Mouse (Mus musculus): ENCODE measurements around the gene Clpp. TPM values are rescaled to one million over a fixed set of nuclear protein-coding genes. Genes with fewer than 3 reads are reported as not detected.

Gene Clpp
- polyA plus RNA-seq, 1 experiment from 2014 or later = 149 TPM

DNA sequence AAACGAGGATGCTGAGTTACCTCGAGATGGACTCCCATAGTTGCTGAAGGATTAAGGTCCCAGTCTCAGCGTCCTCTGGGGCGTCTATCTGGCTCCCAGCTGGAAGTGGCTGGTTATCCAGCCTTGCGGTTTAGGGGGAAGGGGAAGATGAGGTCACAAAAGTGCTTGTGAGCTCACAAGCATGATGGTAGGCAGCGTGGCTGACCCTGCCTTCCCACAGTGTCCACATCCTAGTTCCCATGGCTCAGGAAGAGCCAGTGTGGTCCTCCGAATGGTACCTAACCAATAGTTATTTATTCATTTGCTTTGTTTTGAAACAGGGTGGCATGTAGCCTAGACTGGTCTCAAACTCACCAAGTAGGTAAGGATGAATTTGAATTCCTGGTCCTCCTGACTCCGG lies 51.4 kb downstream of the Clpp start, which contains the start of gene Slc25a41:
TSS of gene Slc25a41 (minus strand) at position 101 of the 400 bp plus-strand sequence.
- Histone ChIP-seq H3K27me3 (replicated peaks) (peaks cover 4% of the 10 kb centered on the region; the same call in 1 of the 2 replicates), H3K9me3 (no peaks in the 10 kb centered on the region), H3K9ac (no peak within 1 kb of the TSS), H3K36me3 (no peaks in the 10 kb centered on the region), H3K27ac (no peak within 1 kb of the TSS), H3K4me1 (replicated peaks) (0 out of 2 replicates have a peak, but pooled peaks cover 3% of the 10 kb centered on the region), H3K4me2 (replicated peaks) (no peak within 1 kb of the TSS), H3K4me3 (replicated peaks) (no peak within 1 kb of the TSS)
- ATAC-seq = no peak
- 71% methylated on average over 8 of the region's 8 CpGs for WGBS

Other genes with a start within 250 kb of the Clpp start
- 9.9 and 10.7 TPM in 2 replicates for gene Nrtn, start 232.8 kb upstream of the Clpp start, polyA plus RNA-seq (2015; fragmentation: Nextera tagmentation; extraction: Ambion mirVana)
- 38.7 and 42.8 TPM in 2 replicates for gene Dus3l, start 225.5 kb upstream of the Clpp start, polyA plus RNA-seq (2015; fragmentation: Nextera tagmentation; extraction: Ambion mirVana)
- 1.2 and 1.6 TPM in 2 replicates for gene Prr22, start 220.1 kb upstream of the Clpp start, polyA plus RNA-seq (2015; fragmentation: Nextera tagmentation; extraction: Ambion mirVana)
- 3.1 and 4.4 TPM in 2 replicates for gene Rfx2, start 159.3 kb upstream of the Clpp start, polyA plus RNA-seq (2015; fragmentation: Nextera tagmentation; extraction: Ambion mirVana)
- gene Acsbg2, start 115.9 kb upstream of the Clpp start, polyA plus RNA-seq (2015; fragmentation: Nextera tagmentation; extraction: Ambion mirVana) = not detected in 2 replicates
- gene 1700061G19Rik, start 114.8 kb upstream of the Clpp start, polyA plus RNA-seq (2015; fragmentation: Nextera tagmentation; extraction: Ambion mirVana) = 0.15 and 0.19 TPM in 2 replicates
- gene Mllt1, start 54.9 kb upstream of the Clpp start, polyA plus RNA-seq (2015; fragmentation: Nextera tagmentation; extraction: Ambion mirVana) = 39.9 and 40.2 TPM in 2 replicates
- gene Acer1, start 8.2 kb upstream of the Clpp start, polyA plus RNA-seq (2015; fragmentation: Nextera tagmentation; extraction: Ambion mirVana) = 0.46 and 1.00 TPM in 2 replicates
- 41.1 and 42.4 TPM in 2 replicates for gene Alkbh7, start 7.0 kb downstream of the Clpp start, polyA plus RNA-seq (2015; fragmentation: Nextera tagmentation; extraction: Ambion mirVana)
- gene Pspn, start 9.7 kb downstream of the Clpp start, polyA plus RNA-seq (2015; fragmentation: Nextera tagmentation; extraction: Ambion mirVana) = 0.45 TPM in 1 of 2 replicates, not detected in the other
- 60.0 and 61.8 TPM in 2 replicates for gene Gtf2f1, start 21.0 kb downstream of the Clpp start, polyA plus RNA-seq (2015; fragmentation: Nextera tagmentation; extraction: Ambion mirVana)
- gene Gm17949, start 21.2 kb downstream of the Clpp start, polyA plus RNA-seq (2015; fragmentation: Nextera tagmentation; extraction: Ambion mirVana) = 0.24 and 0.42 TPM in 2 replicates
- 37.5 and 38.9 TPM in 2 replicates for gene Khsrp, start 41.2 kb downstream of the Clpp start, polyA plus RNA-seq (2015; fragmentation: Nextera tagmentation; extraction: Ambion mirVana)
- gene Slc25a41, start 51.3 kb downstream of the Clpp start, polyA plus RNA-seq (2015; fragmentation: Nextera tagmentation; extraction: Ambion mirVana) = not detected in 2 replicates
- 90.2 and 91.6 TPM in 2 replicates for gene Crb3, start 68.8 kb downstream of the Clpp start, polyA plus RNA-seq (2015; fragmentation: Nextera tagmentation; extraction: Ambion mirVana)
- gene Slc25a23, start 69.6 kb downstream of the Clpp start, polyA plus RNA-seq (2015; fragmentation: Nextera tagmentation; extraction: Ambion mirVana) = 7.8 and 8.8 TPM in 2 replicates
- 6.5 and 6.7 TPM in 2 replicates for gene Dennd1c, start 88.2 kb downstream of the Clpp start, polyA plus RNA-seq (2015; fragmentation: Nextera tagmentation; extraction: Ambion mirVana)
- gene Tubb4a, start 97.5 kb downstream of the Clpp start, polyA plus RNA-seq (2015; fragmentation: Nextera tagmentation; extraction: Ambion mirVana) = 24.2 and 27.1 TPM in 2 replicates
- 8.3 and 8.9 TPM in 2 replicates for gene Tnfsf9, start 115.0 kb downstream of the Clpp start, polyA plus RNA-seq (2015; fragmentation: Nextera tagmentation; extraction: Ambion mirVana)
- gene Cd70, start 159.5 kb downstream of the Clpp start, polyA plus RNA-seq (2015; fragmentation: Nextera tagmentation; extraction: Ambion mirVana) = 0.23 TPM in 1 of 2 replicates, not detected in the other
- 0.23 and 0.29 TPM in 2 replicates for gene Tnfsf14, start 203.9 kb downstream of the Clpp start, polyA plus RNA-seq (2015; fragmentation: Nextera tagmentation; extraction: Ambion mirVana)
- gene C3, start 237.8 kb downstream of the Clpp start, polyA plus RNA-seq (2015; fragmentation: Nextera tagmentation; extraction: Ambion mirVana) = 4.3 and 7.7 TPM in 2 replicates